Mouse (Mus musculus): ENCODE measurements around the gene Spata21. TPM values are rescaled to one million over a fixed set of nuclear protein-coding genes. Genes with fewer than 3 reads are reported as not detected.

Gene Spata21
- not detected in 2 replicates for polyA plus RNA-seq (2015; fragmentation: Nextera tagmentation; extraction: Ambion mirVana)

- 72% methylated on average over 6 of the region's 6 CpGs for WGBS (ENCODE audit: insufficient replicate concordance)
- H3K4me3 ChIP-seq (ENCODE audit: low read depth, low read length): no peak within 1 kb of the TSS
- no peak for ATAC-seq (ENCODE audit: low read depth)
- no peak within 1 kb of the TSS; the same call in 1 of the 2 replicates for H3K27ac ChIP-seq (ENCODE audit: low read length)
- H3K27me3 ChIP-seq (ENCODE audit: control insufficient read depth, insufficient read depth, low read depth, low read length): no peaks in the 10 kb centered on the region
- H3K4me1 ChIP-seq (ENCODE audit: control insufficient read depth, low read depth, low read length): peaks cover 3% of the 10 kb centered on the region
- H3K36me3 ChIP-seq (ENCODE audit: control insufficient read depth, insufficient read depth): no peaks in the 10 kb centered on the region
- H3K4me2 ChIP-seq (ENCODE audit: low read depth, low read length): no peak within 1 kb of the TSS
- no peak within 1 kb of the TSS for H3K9ac ChIP-seq (ENCODE audit: low read depth, low read length)
- H3K9me3 ChIP-seq (replicated peaks; ENCODE audit: control insufficient read depth, low read length): no peaks in the 10 kb centered on the region
Observed at GRCm38 (mm10) chr4:141088033-141088432, at the start of gene Spata21. Gene Spata21, plus strand, starts transcription at chr4:141088333.

- Histone ChIP-seq H3K9ac (ENCODE audit: low read depth, low read length) (no peak overlapping the region), H3K4me3 (ENCODE audit: low read depth, low read length) (no peak overlapping the region), H3K4me2 (ENCODE audit: low read depth, low read length) (no peak overlapping the region), H3K9me3 (replicated peaks; ENCODE audit: control insufficient read depth, low read length) (no peaks in the 10 kb centered on the region), H3K4me1 (ENCODE audit: control insufficient read depth, low read depth, low read length) (no peaks in the 10 kb centered on the region), H3K27me3 (ENCODE audit: control insufficient read depth, insufficient read depth, low read depth, low read length) (no peaks in the 10 kb centered on the region), H3K27ac (ENCODE audit: low read length) (no peak overlapping the region), H3K36me3 (ENCODE audit: control insufficient read depth, insufficient read depth) (no peaks in the 10 kb centered on the region)
- no peak for ATAC-seq (ENCODE audit: low read depth)
- WGBS (ENCODE audit: insufficient replicate concordance): 51% methylated on average over 12 of the region's 12 CpGs
Observed at GRCm38 (mm10) chr4:141041117-141041516, 47.0 kb upstream of the Spata21 start.

DNA sequence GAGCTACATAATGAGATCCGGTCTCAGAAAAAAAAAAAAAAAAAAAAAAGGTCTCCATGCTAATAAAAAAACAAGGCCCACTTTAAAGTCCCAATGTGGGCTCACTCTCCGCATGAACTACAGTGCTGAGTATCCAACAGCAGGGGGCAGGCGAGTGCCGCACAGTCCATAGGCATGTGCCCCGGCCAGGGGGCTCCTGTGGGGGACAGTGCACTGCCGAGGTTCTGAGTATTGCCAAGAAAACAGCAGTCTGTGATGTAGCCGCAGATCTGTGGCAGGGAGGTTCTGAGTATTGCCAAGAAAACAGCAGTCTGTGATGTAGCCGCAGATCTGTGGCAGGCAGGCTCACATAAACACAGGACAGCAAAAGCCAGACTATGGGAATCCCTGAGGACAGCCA lies 43.3 kb upstream of the Spata21 start:
- H3K27me3 ChIP-seq (ENCODE audit: control insufficient read depth, insufficient read depth, low read depth, low read length): no peaks in the 10 kb centered on the region
- H3K4me1 ChIP-seq (ENCODE audit: control insufficient read depth, low read depth, low read length): no peaks in the 10 kb centered on the region
- H3K4me2 ChIP-seq (ENCODE audit: low read depth, low read length): no peak overlapping the region
- H3K9ac ChIP-seq (ENCODE audit: low read depth, low read length): no peak overlapping the region
- no peaks in the 10 kb centered on the region for H3K36me3 ChIP-seq (ENCODE audit: control insufficient read depth, insufficient read depth)
- ATAC-seq (ENCODE audit: low read depth): no peak
- no peak overlapping the region for H3K27ac ChIP-seq (ENCODE audit: low read length)
- no peaks in the 10 kb centered on the region for H3K9me3 ChIP-seq (replicated peaks; ENCODE audit: control insufficient read depth, low read length)
- H3K4me3 ChIP-seq (ENCODE audit: low read depth, low read length): no peak overlapping the region
- 23% methylated on average over 8 of the region's 8 CpGs for WGBS (ENCODE audit: insufficient replicate concordance)

GRCm38 (mm10) chr4:141048810-141049475 lies 39.2 kb upstream of the Spata21 start:
- Histone ChIP-seq H3K27ac (ENCODE audit: low read length) (no peak overlapping the region), H3K9me3 (replicated peaks; ENCODE audit: control insufficient read depth, low read length) (no peaks in the 10 kb centered on the region)

DNA sequence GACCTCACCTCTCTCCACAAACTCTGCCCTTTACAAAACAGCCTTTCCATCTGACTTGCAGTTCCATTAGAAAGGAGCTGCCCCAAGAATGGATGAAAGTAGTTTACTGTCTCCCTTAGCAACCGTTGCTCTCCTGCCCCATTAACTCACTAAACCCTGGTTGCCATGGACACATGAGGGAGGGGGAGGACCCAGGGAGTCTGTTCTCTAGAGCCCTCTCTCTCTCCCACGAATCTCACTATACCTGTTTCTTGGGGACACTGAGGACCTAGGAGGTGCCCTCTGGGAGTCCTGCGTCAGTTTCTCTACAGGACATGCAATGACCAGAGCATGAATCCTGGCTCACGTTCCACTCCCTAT lies 38.7 kb upstream of the Spata21 start:
- no peak for ATAC-seq (ENCODE audit: low read depth)
- Histone ChIP-seq H3K9me3 (replicated peaks; ENCODE audit: control insufficient read depth, low read length) (no peaks in the 10 kb centered on the region), H3K36me3 (ENCODE audit: control insufficient read depth, insufficient read depth) (no peaks in the 10 kb centered on the region), H3K27ac (ENCODE audit: low read length) (no peak overlapping the region), H3K4me2 (ENCODE audit: low read depth, low read length) (no peak overlapping the region), H3K4me1 (ENCODE audit: control insufficient read depth, low read depth, low read length) (no peaks in the 10 kb centered on the region), H3K4me3 (ENCODE audit: low read depth, low read length) (no peak overlapping the region), H3K27me3 (ENCODE audit: control insufficient read depth, insufficient read depth, low read depth, low read length) (no peaks in the 10 kb centered on the region), H3K9ac (ENCODE audit: low read depth, low read length) (no peak overlapping the region)
- 49% methylated on average over 4 of the region's 4 CpGs for WGBS (ENCODE audit: insufficient replicate concordance)

More at GRCm38 (mm10) chr4:141048810-141049475, 39.2 kb upstream of the Spata21 start:
- no peak overlapping the region for H3K4me2 ChIP-seq (ENCODE audit: low read depth, low read length)
- H3K36me3 ChIP-seq (ENCODE audit: control insufficient read depth, insufficient read depth): no peaks in the 10 kb centered on the region
- H3K4me1 ChIP-seq (ENCODE audit: control insufficient read depth, low read depth, low read length): no peaks in the 10 kb centered on the region
- H3K9ac ChIP-seq (ENCODE audit: low read depth, low read length): no peak overlapping the region
- H3K27me3 ChIP-seq (ENCODE audit: control insufficient read depth, insufficient read depth, low read depth, low read length): no peaks in the 10 kb centered on the region
- no peak for ATAC-seq (ENCODE audit: low read depth)
- WGBS (ENCODE audit: insufficient replicate concordance): 69% methylated on average over 17 of the region's 17 CpGs
- H3K4me3 ChIP-seq (ENCODE audit: low read depth, low read length): no peak overlapping the region

DNA sequence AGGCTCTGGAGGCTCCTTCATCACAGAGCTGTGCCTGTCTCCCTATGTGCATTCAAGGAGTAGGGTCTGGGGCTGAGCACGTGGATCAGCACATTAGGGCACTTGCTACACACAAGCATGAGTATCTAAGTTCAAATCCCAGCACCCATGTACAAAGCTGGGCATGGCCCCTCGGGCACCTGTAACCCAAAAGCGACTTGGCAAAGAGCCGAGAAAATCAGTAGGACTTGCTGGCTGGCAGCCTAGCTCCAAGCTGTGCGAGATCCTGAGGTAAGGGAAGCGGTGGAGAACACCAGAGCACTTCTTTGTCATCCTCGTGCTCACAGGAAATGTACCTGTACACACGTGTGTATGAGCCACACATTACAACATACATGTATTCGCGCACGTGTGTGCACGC lies 35.7 kb upstream of the Spata21 start:
- Histone ChIP-seq H3K4me1 (ENCODE audit: control insufficient read depth, low read depth, low read length) (no peaks in the 10 kb centered on the region), H3K36me3 (ENCODE audit: control insufficient read depth, insufficient read depth) (no peaks in the 10 kb centered on the region), H3K27ac (ENCODE audit: low read length) (no peak overlapping the region), H3K4me3 (ENCODE audit: low read depth, low read length) (no peak overlapping the region), H3K9me3 (replicated peaks; ENCODE audit: control insufficient read depth, low read length) (no peaks in the 10 kb centered on the region), H3K27me3 (ENCODE audit: control insufficient read depth, insufficient read depth, low read depth, low read length) (no peaks in the 10 kb centered on the region), H3K9ac (ENCODE audit: low read depth, low read length) (no peak overlapping the region), H3K4me2 (ENCODE audit: low read depth, low read length) (no peak overlapping the region)
- no peak for ATAC-seq (ENCODE audit: low read depth)
- 76% methylated on average over 12 of the region's 12 CpGs for WGBS (ENCODE audit: insufficient replicate concordance)

DNA sequence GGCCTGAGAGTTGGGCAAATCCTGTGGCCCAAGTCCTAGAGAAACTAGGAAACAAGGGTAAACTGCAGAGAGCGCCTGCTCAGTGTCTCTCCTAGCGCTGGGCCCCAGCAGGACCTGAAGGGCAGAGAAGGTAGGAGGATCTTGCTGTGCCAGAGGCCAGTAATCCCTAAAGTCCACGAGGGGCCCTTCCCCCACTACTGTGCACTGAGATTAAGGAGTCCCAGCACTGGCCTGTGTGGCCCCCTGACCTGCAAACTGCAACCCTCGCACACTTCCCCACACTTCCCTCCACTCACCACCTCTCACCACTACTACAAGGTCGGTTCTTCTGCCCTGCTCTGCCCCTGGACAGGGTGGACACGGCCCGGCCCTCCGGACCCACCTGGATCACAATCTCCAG lies 35.0 kb upstream of the Spata21 start:
- Histone ChIP-seq H3K27ac (ENCODE audit: low read length) (no peak overlapping the region), H3K9ac (ENCODE audit: low read depth, low read length) (no peak overlapping the region), H3K36me3 (ENCODE audit: control insufficient read depth, insufficient read depth) (no peaks in the 10 kb centered on the region), H3K4me2 (ENCODE audit: low read depth, low read length) (no peak overlapping the region), H3K9me3 (replicated peaks; ENCODE audit: control insufficient read depth, low read length) (no peaks in the 10 kb centered on the region), H3K4me1 (ENCODE audit: control insufficient read depth, low read depth, low read length) (no peaks in the 10 kb centered on the region), H3K27me3 (ENCODE audit: control insufficient read depth, insufficient read depth, low read depth, low read length) (no peaks in the 10 kb centered on the region), H3K4me3 (ENCODE audit: low read depth, low read length) (no peak overlapping the region)
- WGBS (ENCODE audit: insufficient replicate concordance): 56% methylated on average over 8 of the region's 8 CpGs
- no peak for ATAC-seq (ENCODE audit: low read depth)

DNA sequence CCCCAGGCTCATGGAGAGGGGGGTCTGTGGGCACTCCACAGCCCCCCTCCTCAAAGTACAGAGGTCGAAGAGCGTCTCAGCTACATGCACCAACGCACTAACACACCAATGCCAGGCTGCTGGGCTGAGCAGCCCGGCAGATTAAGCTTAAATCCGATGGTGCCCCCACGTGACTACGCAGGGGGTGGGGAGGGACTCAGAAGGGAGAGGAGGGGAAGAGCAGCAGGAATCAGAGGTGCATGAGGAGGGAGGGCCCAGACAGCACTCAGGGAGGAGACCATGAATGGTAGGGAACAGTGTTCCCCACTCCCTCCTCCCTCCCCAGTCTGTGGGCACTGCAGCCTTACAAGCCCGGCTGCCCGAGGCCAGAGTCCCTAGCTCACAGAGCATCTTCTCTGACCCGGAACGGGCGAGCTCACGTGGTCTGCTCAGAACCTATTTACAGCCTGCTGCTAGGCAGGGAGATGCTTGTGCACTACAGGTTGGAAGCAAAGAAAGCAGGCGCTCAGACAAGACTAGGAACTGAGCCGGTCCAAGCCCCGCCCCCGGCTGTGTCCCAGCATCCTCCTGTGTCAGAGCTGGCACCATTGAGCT lies 34.5 kb upstream of the Spata21 start:
- no peak for ATAC-seq (ENCODE audit: low read depth)
- no peak overlapping the region for H3K27ac ChIP-seq (ENCODE audit: low read length)
- H3K36me3 ChIP-seq (ENCODE audit: control insufficient read depth, insufficient read depth): no peaks in the 10 kb centered on the region
- H3K27me3 ChIP-seq (ENCODE audit: control insufficient read depth, insufficient read depth, low read depth, low read length): no peaks in the 10 kb centered on the region
- H3K4me2 ChIP-seq (ENCODE audit: low read depth, low read length): no peak overlapping the region
- no peaks in the 10 kb centered on the region for H3K9me3 ChIP-seq (replicated peaks; ENCODE audit: control insufficient read depth, low read length)
- H3K9ac ChIP-seq (ENCODE audit: low read depth, low read length): no peak overlapping the region
- no peaks in the 10 kb centered on the region for H3K4me1 ChIP-seq (ENCODE audit: control insufficient read depth, low read depth, low read length)
- 60% methylated on average over 17 of the region's 17 CpGs for WGBS (ENCODE audit: insufficient replicate concordance)
- no peak overlapping the region for H3K4me3 ChIP-seq (ENCODE audit: low read depth, low read length)

GRCm38 (mm10) chr4:141056970-141057369 lies 31.2 kb upstream of the Spata21 start:
- peaks cover 16% of the 10 kb centered on the region for H3K4me1 ChIP-seq (ENCODE audit: control insufficient read depth, low read depth, low read length)
- H3K27me3 ChIP-seq (ENCODE audit: control insufficient read depth, insufficient read depth, low read depth, low read length): no peaks in the 10 kb centered on the region
- H3K4me2 ChIP-seq (ENCODE audit: low read depth, low read length): no peak overlapping the region
- ATAC-seq (ENCODE audit: low read depth): no peak
- H3K9me3 ChIP-seq (replicated peaks; ENCODE audit: control insufficient read depth, low read length): no peaks in the 10 kb centered on the region
- H3K9ac ChIP-seq (ENCODE audit: low read depth, low read length): no peak overlapping the region
- no peak overlapping the region for H3K27ac ChIP-seq (ENCODE audit: low read length)
- no peaks in the 10 kb centered on the region for H3K36me3 ChIP-seq (ENCODE audit: control insufficient read depth, insufficient read depth)
- 83% methylated on average over 10 of the region's 10 CpGs for WGBS (ENCODE audit: insufficient replicate concordance)
- H3K4me3 ChIP-seq (ENCODE audit: low read depth, low read length): no peak overlapping the region
